Mouse (Mus musculus) stomach, adult 2 months (tissue): Measurements from ENCODE around the gene Fabp1. TPM values are rescaled to one million over a fixed set of nuclear protein-coding genes. Genes with fewer than 3 reads are reported as not detected.

Source experiments
- polyA plus RNA-seq: library from polyadenylated mRNA; depleted of rRNA; stranded (reverse); fragments of >200 nt; gene quantifications from 2 replicates; pipeline ENCODE4 v1.2.3, GENCODE M21; 2012; rRNA removed

Gene Fabp1
- polyA plus RNA-seq = 0.27 TPM in 1 of 2 replicates, not detected in the other

DNA sequence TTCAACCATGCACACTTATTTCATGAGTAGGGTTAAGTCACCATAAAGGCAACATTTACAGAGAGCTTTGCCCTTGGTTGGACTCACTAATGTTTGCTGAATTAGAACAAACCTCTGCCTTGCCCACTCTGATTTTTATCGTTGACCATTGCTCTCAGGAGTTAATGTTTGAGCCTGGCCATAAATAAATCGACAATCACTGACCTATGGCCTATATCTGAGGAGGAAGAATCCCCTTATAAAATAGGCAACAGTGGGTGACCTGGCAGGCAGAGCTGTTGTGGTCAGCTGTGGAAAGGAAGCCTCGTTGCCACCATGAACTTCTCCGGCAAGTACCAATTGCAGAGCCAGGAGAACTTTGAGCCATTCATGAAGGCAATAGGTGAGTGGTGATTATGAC is at the start of gene Fabp1:
Gene Fabp1 (plus strand): TSS at position 216 of the 400 bp plus-strand sequence.

Other genes with a start within 250 kb of the Fabp1 start
- not detected in 2 replicates for gene Foxi3, start 243.3 kb upstream of the Fabp1 start, polyA plus RNA-seq
- 7.2 and 7.6 TPM in 2 replicates for gene Thnsl2, start 55.4 kb upstream of the Fabp1 start, polyA plus RNA-seq
- 1.4 and 2.3 TPM in 2 replicates for gene Krcc1, start 71.8 kb downstream of the Fabp1 start, polyA plus RNA-seq
- gene Smyd1, start 122.4 kb downstream of the Fabp1 start, polyA plus RNA-seq = 0.42 and 1.0 TPM in 2 replicates
- gene Cd8b1, start 123.0 kb downstream of the Fabp1 start, polyA plus RNA-seq = not detected in 2 replicates
- 0.02 TPM in 1 of 2 replicates, not detected in the other for gene Cd8a, start 173.6 kb downstream of the Fabp1 start, polyA plus RNA-seq
- 7.4 and 11.0 TPM in 2 replicates for gene Rmnd5a, start 240.8 kb downstream of the Fabp1 start, polyA plus RNA-seq